10 mouse cellular contexts compared by ENCODE assay signal in genomic region chr6:141485302-141486021, GRCm38 (mm10). TPM values are rescaled to one million over a fixed set of nuclear protein-coding genes. Genes with fewer than 3 reads are reported as not detected.
DNase-seq lines count a peak whose midpoint lies in the region; ATAC-seq lines count a peak whose summit lies in the region.
"Had no signal": no experiment of that assay in that cellular context is flagged by ENCODE, and none has a peak within 500 bp of the region (broad histone marks: within the 10 kb centered on the region; RNA-seq: fewer than 3 reads in every experiment).

No protein-coding gene starts in this region.

- intact Hi-C loops in left cerebral cortex, postnatal 4 days (cut with DNase I), result loop anchor here (10.0 kb wide), 1 partner anchor 559 kb away; no protein-coding TSS in a partner anchor
- intact Hi-C loops in left cerebral cortex, postnatal 25 days (cut with DNase I), result loop anchor here (2.0 to 5.0 kb wide), 5 partner anchors 92 to 1032 kb away; no protein-coding TSS in a partner anchor
- intact Hi-C loops in gastrocnemius, postnatal 14 days (cut with DNase I; ENCODE audit: low total_unique reads), result no loop called here

- H3K4me3 ChIP-seq in hindbrain, embryonic 16.5 days (ENCODE audit: low read length), result no peak overlapping the region
- no peak overlapping the region for H3K4me3 ChIP-seq in midbrain, embryonic 15.5 days
- H3K4me3 ChIP-seq: limb, embryonic 12.5 days had no signal

- no peaks in the 10 kb centered on the region for H3K9me3 ChIP-seq in hindbrain, embryonic 16.5 days (ENCODE audit: control insufficient read depth, low read length)
- H3K9me3 ChIP-seq in midbrain, embryonic 15.5 days, result no peaks in the 10 kb centered on the region
- H3K9me3 ChIP-seq: limb, embryonic 12.5 days had no signal

- no peaks in the 10 kb centered on the region for H3K27me3 ChIP-seq in hindbrain, embryonic 16.5 days (replicated peaks; ENCODE audit: control insufficient read depth, insufficient read depth, low read length)
- no peaks in the 10 kb centered on the region for H3K27me3 ChIP-seq in midbrain, embryonic 15.5 days (replicated peaks)
- H3K27me3 ChIP-seq: limb, embryonic 12.5 days had no signal

- no peaks in the 10 kb centered on the region for H3K36me3 ChIP-seq in hindbrain, embryonic 16.5 days (ENCODE audit: control insufficient read depth, insufficient read depth, low read length)
- H3K36me3 ChIP-seq in midbrain, embryonic 15.5 days (replicated peaks), result no peaks in the 10 kb centered on the region

- no peaks in the 10 kb centered on the region for H3K4me1 ChIP-seq in hindbrain, embryonic 16.5 days (ENCODE audit: control insufficient read depth, insufficient read depth, low read depth, low read length)
- no peaks in the 10 kb centered on the region for H3K4me1 ChIP-seq in midbrain, embryonic 15.5 days
- H3K4me1 ChIP-seq: limb, embryonic 12.5 days had no signal

- WGBS in hindbrain, embryonic 16.5 days, result 47% methylated on average over 10 of the region's 10 CpGs
- WGBS in midbrain, embryonic 15.5 days, result 60% methylated on average over 10 of the region's 10 CpGs

- no peak overlapping the region for H3K27ac ChIP-seq in hindbrain, embryonic 16.5 days (ENCODE audit: low read depth, low read length)
- H3K27ac ChIP-seq in midbrain, embryonic 15.5 days, result no peak overlapping the region
- H3K27ac ChIP-seq: limb, embryonic 12.5 days had no signal

- peak; percentile 74 for ATAC-seq in hindbrain, embryonic 16.5 days
- peak; percentile 70 for ATAC-seq in midbrain, embryonic 15.5 days (replicated peaks)

- no peak overlapping the region for H3K9ac ChIP-seq in hindbrain, embryonic 16.5 days (ENCODE audit: low read depth, low read length)
- no peak overlapping the region for H3K9ac ChIP-seq in midbrain, embryonic 15.5 days
- H3K9ac ChIP-seq: limb, embryonic 12.5 days had no signal

- H3K4me2 ChIP-seq in hindbrain, embryonic 16.5 days (ENCODE audit: low read length), result peak overlapping the region; percentile 21; the same call in 1 of the 2 replicates
- no peak overlapping the region for H3K4me2 ChIP-seq in midbrain, embryonic 15.5 days
- H3K4me2 ChIP-seq: limb, embryonic 12.5 days had no signal

- DNase-seq in left cerebral cortex, postnatal 4 days, result peak; percentile 34
- no peak for DNase-seq in left cerebral cortex, postnatal 25 days (ENCODE audit: low spot score in 2 of 2)
- peak; percentile 26 for DNase-seq in gastrocnemius, postnatal 14 days
- DNase-seq in spleen, postnatal 14 days (ENCODE audit: low spot score in 2 of 2), result no peak
- DNase-seq in testis, postnatal 14 days (ENCODE audit: low spot score), result no peak
- no peak for DNase-seq in c-Kit-positive CD71-positive TER-119-positive erythroid progenitor cells, embryonic 14.5 days (ENCODE audit: low spot score)

RNA-seq across cellular contexts. Expression of gene Slco1c1, which starts 38.7 kb away (rescaled TPM):
- 10 to 100 TPM; 51.3 to 55.9 TPM for total RNA-seq in left cerebral cortex, postnatal 4 days (2021)
- total RNA-seq in left cerebral cortex, postnatal 25 days (2021), result 10 to 100 TPM; 73.2 to 79.7 TPM
- total RNA-seq in gastrocnemius, postnatal 14 days (2021), result under 1 TPM; 0.08 to 0.11 TPM
- polyA plus RNA-seq in hindbrain, embryonic 16.5 days (2015; fragmentation: Nextera tagmentation; extraction: Ambion mirVana), result 22.0 and 27.7 TPM in 2 replicates
- 15.7 and 16.1 TPM in 2 replicates for polyA plus RNA-seq in midbrain, embryonic 15.5 days (2015; fragmentation: Nextera tagmentation; extraction: Ambion mirVana)
- total RNA-seq: MEL had no signal

Comparison
In these comparisons a context has a peak if more than half of its experiments do, and no peak if none do; other contexts are left out.
1. DNase-seq: peak in left cerebral cortex, postnatal 4 days (single experiment) and gastrocnemius, postnatal 14 days (single experiment); none in left cerebral cortex, postnatal 25 days (0 of 2), spleen, postnatal 14 days (0 of 2), testis, postnatal 14 days (single experiment) and c-Kit-positive CD71-positive TER-119-positive erythroid progenitor cells, embryonic 14.5 days (single experiment).
2. RNA of gene Slco1c1, which starts 38.7 kb away (total RNA-seq): 73.2 to 79.7 TPM in left cerebral cortex, postnatal 25 days and 51.3 to 55.9 TPM in left cerebral cortex, postnatal 4 days; 0.08 to 0.11 TPM in gastrocnemius, postnatal 14 days; every median in the first group is over 10 times any median in the second.